Comparison of ENCODE assay signal across 15 mouse cellular contexts in genomic region chr16:26777132-26777531, GRCm38 (mm10).
DNase-seq lines count a peak whose midpoint lies in the region; ATAC-seq and TF ChIP-seq lines count a peak whose summit lies in the region.
"Had no signal": no experiment of that assay in that cellular context is flagged by ENCODE, and none has a peak within 500 bp of the region (broad histone marks: within the 10 kb centered on the region; RNA-seq: fewer than 3 reads in every experiment).

No protein-coding gene starts in this region.

- peak; percentile 68 for TF ChIP-seq CTCF in layer of hippocampus, adult 2 months (conservative IDR thresholded peaks at IDR 0.05)

- 15% methylated on average over 1 of the region's 1 CpGs for WGBS in embryonic facial prominence, embryonic 11.5 days
- WGBS in embryonic facial prominence, embryonic 10.5 days: 15% methylated on average over 1 of the region's 1 CpGs

- H3K4me3 ChIP-seq in embryonic facial prominence, embryonic 11.5 days (ENCODE audit: low read depth, low read length): no peak overlapping the region
- H3K4me3 ChIP-seq in embryonic facial prominence, embryonic 10.5 days: no peak overlapping the region
- no peak overlapping the region for H3K4me3 ChIP-seq in layer of hippocampus, adult 2 months
- H3K4me3 ChIP-seq: heart, embryonic 10.5 days; hindbrain, embryonic 10.5 days had no signal

- no peaks in the 10 kb centered on the region for H3K27me3 ChIP-seq in embryonic facial prominence, embryonic 11.5 days (ENCODE audit: control insufficient read depth, insufficient read depth, low read length)
- H3K27me3 ChIP-seq in embryonic facial prominence, embryonic 10.5 days (replicated peaks; ENCODE audit: low read depth, poor library complexity, severe bottlenecking): no peaks in the 10 kb centered on the region

- H3K36me3 ChIP-seq in embryonic facial prominence, embryonic 11.5 days (replicated peaks; ENCODE audit: control insufficient read depth, insufficient read depth, low read depth, low read length): no peaks in the 10 kb centered on the region
- no peaks in the 10 kb centered on the region for H3K36me3 ChIP-seq in embryonic facial prominence, embryonic 10.5 days (replicated peaks)
- H3K36me3 ChIP-seq: heart, embryonic 10.5 days; hindbrain, embryonic 10.5 days had no signal

- H3K9ac ChIP-seq in embryonic facial prominence, embryonic 11.5 days (replicated peaks; ENCODE audit: low read length): no peak overlapping the region

- H3K27ac ChIP-seq in embryonic facial prominence, embryonic 11.5 days (replicated peaks; ENCODE audit: low read depth, low read length): no peak overlapping the region
- H3K27ac ChIP-seq in embryonic facial prominence, embryonic 10.5 days (replicated peaks): no peak overlapping the region
- no peak overlapping the region for H3K27ac ChIP-seq in layer of hippocampus, adult 2 months
- H3K27ac ChIP-seq: heart, embryonic 10.5 days; hindbrain, embryonic 10.5 days had no signal

- no peaks in the 10 kb centered on the region for H3K4me1 ChIP-seq in embryonic facial prominence, embryonic 11.5 days (ENCODE audit: control insufficient read depth, insufficient read depth, low read length)
- H3K4me1 ChIP-seq in embryonic facial prominence, embryonic 10.5 days: no peaks in the 10 kb centered on the region
- H3K4me1 ChIP-seq: heart, embryonic 10.5 days; hindbrain, embryonic 10.5 days had no signal

- no peak overlapping the region for H3K4me2 ChIP-seq in embryonic facial prominence, embryonic 11.5 days (ENCODE audit: low read depth, low read length)

- DNase-seq in embryonic facial prominence, embryonic 11.5 days (ENCODE audit: low spot score): peak; percentile 35
- no peak for DNase-seq in embryonic facial prominence, embryonic 10.5 days (ENCODE audit: low spot score)
- DNase-seq in layer of hippocampus, adult 2 months (ENCODE audit: low spot score in 2 of 2): no peak
- DNase-seq in layer of hippocampus, adult 18-20 months (ENCODE audit: low spot score in 2 of 2): no peak
- DNase-seq in 416B (ENCODE audit: low read depth): peak; percentile 5
- no peak for DNase-seq in testis, postnatal 14 days (ENCODE audit: low spot score)
- no peak for DNase-seq in adrenal gland, postnatal 10 days
- DNase-seq: adrenal gland, postnatal 14 days; cerebellum, postnatal 36 days; kidney, adult 11 months; lung, adult 18-20 months; thymus, adult 18-20 months had no signal

- no peak for ATAC-seq in embryonic facial prominence, embryonic 11.5 days (replicated peaks; ENCODE audit: insufficient number of reproducible peaks, low FRiP score, low TSS enrichment, low read depth)
- ATAC-seq in granulocyte monocyte progenitor cell, adult 5-6 weeks (replicated peaks; ENCODE audit: poor library complexity, severe bottlenecking): peak; percentile 42; the same call in 1 of the 2 replicates

- H3K9me3 ChIP-seq in embryonic facial prominence, embryonic 11.5 days (replicated peaks; ENCODE audit: control insufficient read depth, low read length): no peaks in the 10 kb centered on the region
- H3K9me3 ChIP-seq in embryonic facial prominence, embryonic 10.5 days: no peaks in the 10 kb centered on the region
- H3K9me3 ChIP-seq: heart, embryonic 10.5 days; hindbrain, embryonic 10.5 days had no signal

Comparison
In these comparisons a context has a peak if more than half of its experiments do, and no peak if none do; other contexts are left out.
1. DNase-seq: peak in embryonic facial prominence, embryonic 11.5 days (single experiment) and 416B (single experiment); none in embryonic facial prominence, embryonic 10.5 days (single experiment), layer of hippocampus, adult 2 months (0 of 2), layer of hippocampus, adult 18-20 months (0 of 2), testis, postnatal 14 days (single experiment) and adrenal gland, postnatal 10 days (single experiment).